Mouse (Mus musculus) left cerebral cortex, postnatal 4 days (tissue): ENCODE measurements around the gene Ccdc124. TPM values are rescaled to one million over a fixed set of nuclear protein-coding genes. Genes with fewer than 3 reads are reported as not detected.
A peak's percentile ranks its signal among the peaks of the same experiment; 100 is the strongest.
"Not testable (repeated sequence)": the region's sequence is repeated elsewhere in the genome, so short reads cannot be mapped to it uniquely, and the experiment has no call there.

Experiments used
- DNase-seq: peaks from one replicate; pipeline ENCODE4 v3.0.0-alpha.2; 2022
- intact Hi-C: fragments of 180-260 bp; cut with DNase I; formaldehyde crosslinking; loops from one replicate; pipeline ENCODE4 v1.15.1; 2025
- microRNA-seq: library from miRNA; unstranded; fragments of <30 nt; microRNA quantifications from one replicate; pipeline ENCODE4 v1.2.0, GENCODE M21; 2022
- total RNA-seq, 2 experiments: library from RNA; stranded (reverse); gene quantifications; 2 replicates each; pipeline ENCODE4 v1.2.3; 2021

The Ccdc124 gene
- total RNA-seq, 2 experiments from 2014 or later, result 86.2 to 89.3 TPM

- no peak for DNase-seq
- intact Hi-C loops, result no loop called here
These were observed 45.9 kb downstream of the Ccdc124 start for GRCm38 (mm10) chr8:70827796-70828195.

- intact Hi-C loops, result no loop called here
- DNase-seq, result no peak
These were observed 46.7 kb downstream of the Ccdc124 start for GRCm38 (mm10) chr8:70827010-70827409.

GRCm38 (mm10) chr8:70825816-70826215 is 47.9 kb downstream of the Ccdc124 start:
- intact Hi-C loops, result no loop called here
- DNase-seq, result no peak

GRCm38 (mm10) chr8:70823802-70824201 is 49.9 kb downstream of the Ccdc124 start:
- intact Hi-C loops, result no loop called here

GRCm38 (mm10) chr8:70822594-70822993 is 51.1 kb downstream of the Ccdc124 start:
- intact Hi-C loops, DNase-seq: not testable (repeated sequence)

More at GRCm38 (mm10) chr8:70823802-70824201, 49.9 kb downstream of the Ccdc124 start:
- no peak for DNase-seq

- DNase-seq, result no peak
These were observed 51.7 kb downstream of the Ccdc124 start for GRCm38 (mm10) chr8:70821992-70822391.

GRCm38 (mm10) chr8:70821399-70821962 is 52.3 kb downstream of the Ccdc124 start:
- peak; percentile 58 for DNase-seq
- intact Hi-C loops, result no loop called here

More at GRCm38 (mm10) chr8:70821992-70822391, 51.7 kb downstream of the Ccdc124 start:
- intact Hi-C loops, result no loop called here

GRCm38 (mm10) chr8:70820101-70820935 is 53.4 kb downstream of the Ccdc124 start:
- no peak for DNase-seq
- intact Hi-C loops, result no loop called here

Small RNA genes within 50 kb of the gene (microRNA-seq; reads per million reads assigned to microRNA genes)
- 2.1 reads per million for gene Mir7067

Other genes with a start within 250 kb of the Ccdc124 start
- gene Gdf15, start 241.5 kb downstream of the Ccdc124 start, total RNA-seq, result not detected
- gene Pgpep1, start 213.5 kb downstream of the Ccdc124 start, total RNA-seq, result 10 to 100 TPM; 29.7 to 30.5 TPM
- gene Lsm4, start 200.7 kb downstream of the Ccdc124 start, total RNA-seq, result 10 to 100 TPM; 85.2 to 93.7 TPM
- 100 to 1,000 TPM; 146 to 158 TPM for gene Jund, start 175.0 kb downstream of the Ccdc124 start, total RNA-seq
- gene Iqcn, start 170.5 kb downstream of the Ccdc124 start, total RNA-seq, result under 1 TPM; 0.40 to 0.50 TPM
- gene Gm3336, start 155.4 kb downstream of the Ccdc124 start, total RNA-seq, result not detected
- gene Pde4c, start 150.2 kb downstream of the Ccdc124 start, total RNA-seq, result under 1 TPM; 0.56 to 0.66 TPM
- gene Rab3a, start 119.3 kb downstream of the Ccdc124 start, total RNA-seq, result 100 to 1,000 TPM; 414 to 476 TPM
- 10 to 100 TPM; 31.7 to 32.6 TPM for gene Mpv17l2, start 113.0 kb downstream of the Ccdc124 start, total RNA-seq
- gene Pik3r2, start 97.2 kb downstream of the Ccdc124 start, total RNA-seq, result 100 to 1,000 TPM; 187 to 198 TPM
- 10 to 100 TPM; 78.2 to 86.3 TPM for gene Mast3, start 68.9 kb downstream of the Ccdc124 start, total RNA-seq
- gene Il12rb1, start 65.5 kb downstream of the Ccdc124 start, total RNA-seq, result under 1 TPM; 0.20 to 0.22 TPM
- gene Arrdc2, start 34.2 kb downstream of the Ccdc124 start, total RNA-seq, result 10 to 100 TPM; 13.0 to 14.9 TPM
- gene Kcnn1, start 10.7 kb downstream of the Ccdc124 start, total RNA-seq, result 10 to 100 TPM; 29.6 to 48.2 TPM
- gene Slc5a5, start 18.8 kb upstream of the Ccdc124 start, total RNA-seq, result 1 to 10 TPM; 4.4 to 4.5 TPM
- 1,000 to 10,000 TPM in 1 of 2 experiments, 100 to 1,000 TPM in 1; 955 to 1,024 TPM for gene Rpl18a, start 23.5 kb upstream of the Ccdc124 start, total RNA-seq
- 10 to 100 TPM; 79.8 to 84.0 TPM for gene Map1s, start 32.0 kb upstream of the Ccdc124 start, total RNA-seq